Mouse (Mus musculus) thymus, postnatal 4 days (tissue): ENCODE measurements at regions not wholly inside any gene's neighbourhood (a gene's known extent, or its start where the extent isn't known, plus 50 kb on each side); places are given as distances from the start of the nearest gene placed in this dataset.

Source experiments
- DNase-seq: peaks from one replicate; pipeline ENCODE4 v3.0.0; 2021

DNA sequence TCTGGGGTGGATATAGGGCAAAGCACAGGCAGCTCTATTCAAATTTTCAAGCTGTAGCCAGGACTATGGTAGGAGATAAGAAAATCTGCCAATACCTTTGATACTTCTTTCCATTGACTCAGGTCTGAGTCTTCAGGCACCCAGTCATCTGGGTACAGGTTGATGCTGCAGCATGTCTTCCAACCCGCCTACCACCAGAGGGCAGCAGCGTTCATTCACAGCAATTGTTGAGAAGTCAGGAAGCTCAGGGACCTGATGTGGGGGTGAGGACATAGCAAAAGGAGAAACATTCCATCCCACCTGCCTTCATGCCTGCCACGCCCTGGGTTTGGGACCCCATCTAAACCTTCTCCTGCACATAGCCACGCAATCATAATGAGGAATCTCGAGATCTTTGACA, 118.2 kb upstream of the Gm21876 start:
- peak; percentile 73 for DNase-seq

DNA sequence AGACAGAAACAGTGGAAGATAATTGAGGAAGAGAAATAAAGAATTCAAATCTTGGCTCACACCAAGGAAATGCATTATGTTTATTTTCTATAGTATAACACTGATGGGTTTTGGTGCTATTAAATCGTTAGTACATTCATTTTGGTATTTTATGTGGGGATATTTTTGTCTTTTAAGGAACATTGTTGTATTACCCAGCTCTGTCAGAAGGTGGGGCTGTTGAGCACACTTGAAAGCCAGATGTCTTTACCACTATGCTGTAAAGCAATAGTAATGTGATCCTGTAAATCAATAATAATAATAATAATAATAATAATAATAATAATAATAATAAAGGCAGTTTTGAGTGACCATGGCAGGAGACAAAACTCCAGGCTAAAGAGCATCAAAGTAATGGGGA, 120.0 kb upstream of the Gm21876 start:
- DNase-seq: peak; percentile 5

DNA sequence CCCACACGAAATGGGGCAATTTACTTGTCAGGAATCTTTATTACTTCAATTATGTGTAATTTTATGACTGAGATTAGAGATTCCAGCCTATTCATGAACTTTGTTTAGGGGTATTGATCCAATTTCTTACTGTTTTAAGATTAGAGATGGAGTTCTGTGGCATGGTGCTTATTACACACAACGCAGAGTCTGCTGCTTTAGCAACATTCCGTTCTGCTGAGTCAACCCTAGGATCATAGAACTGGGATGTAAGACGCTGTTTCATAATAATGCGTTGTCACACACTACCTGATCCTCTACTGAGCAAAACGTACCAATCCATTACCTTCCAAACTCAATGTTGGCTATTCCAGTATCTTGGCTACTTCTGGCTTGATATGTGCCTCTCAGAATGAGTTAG, 121.9 kb upstream of the Gm21876 start:
- no peak for DNase-seq

DNA sequence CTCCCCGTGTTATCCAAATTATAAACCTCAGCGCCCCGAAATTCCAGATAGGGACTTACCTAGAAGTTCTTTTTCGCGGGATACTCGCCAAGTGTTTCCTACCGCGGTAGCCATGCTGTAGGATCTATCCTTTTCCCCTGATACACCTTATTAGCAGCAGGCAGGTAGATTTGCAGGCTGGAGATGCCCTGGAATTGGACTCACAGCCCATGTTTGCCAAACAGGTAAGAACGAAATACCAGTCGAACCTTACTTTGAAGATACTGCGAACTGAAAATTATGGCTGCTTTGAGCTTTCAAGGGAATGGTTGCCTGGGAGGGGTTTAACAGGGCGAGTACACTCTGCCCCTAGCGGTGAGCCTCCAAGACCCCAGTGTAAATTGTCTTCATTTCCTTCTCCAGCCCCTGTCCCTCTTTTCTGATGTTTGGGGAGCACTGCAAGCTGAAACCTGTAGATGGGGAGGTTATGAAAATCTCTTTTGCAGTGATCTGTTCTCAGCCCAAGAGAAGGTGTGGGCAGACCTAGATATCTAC, 149.8 kb upstream of the Agtr2 start:
- DNase-seq: peak; percentile 3

DNA sequence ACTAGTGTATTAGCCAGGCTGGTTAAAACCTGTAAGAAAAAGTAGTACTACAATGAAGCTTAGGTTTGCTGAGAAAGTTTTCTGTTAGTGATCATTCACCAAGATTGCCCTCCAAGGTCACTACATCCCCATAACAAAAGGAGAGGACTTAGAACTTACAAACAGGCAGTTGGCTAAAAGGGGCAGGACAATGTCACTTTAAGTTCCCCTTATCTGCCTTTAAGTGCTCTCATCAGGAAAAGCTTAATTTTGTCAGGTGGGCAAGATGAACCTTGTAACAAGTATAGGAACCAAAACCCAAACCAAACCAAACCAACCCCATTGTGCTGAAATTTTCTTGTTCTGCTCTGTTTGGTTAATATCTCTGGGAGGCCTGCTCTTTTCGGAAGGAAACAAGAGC, 139.9 kb upstream of the Agtr2 start:
- no peak for DNase-seq

DNA sequence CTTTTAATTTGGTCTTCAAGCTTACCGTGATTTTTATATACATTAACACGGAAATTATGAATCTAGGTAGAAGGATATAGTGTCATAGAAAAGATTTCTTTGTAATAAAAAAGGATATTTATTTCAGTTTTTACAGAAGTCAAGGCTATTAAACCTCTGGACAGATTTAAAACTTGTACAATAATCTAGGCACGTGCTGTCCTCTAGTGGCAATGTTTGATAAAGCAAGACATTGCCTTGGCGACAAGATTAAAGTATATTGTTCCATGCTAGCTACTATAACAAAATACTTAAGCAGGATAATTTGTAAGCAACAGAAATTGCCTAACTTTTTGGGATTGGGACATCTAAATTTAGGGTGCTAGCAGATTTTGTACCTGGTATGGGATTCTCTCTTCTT, 133.8 kb upstream of the Agtr2 start:
- DNase-seq: no peak

DNA sequence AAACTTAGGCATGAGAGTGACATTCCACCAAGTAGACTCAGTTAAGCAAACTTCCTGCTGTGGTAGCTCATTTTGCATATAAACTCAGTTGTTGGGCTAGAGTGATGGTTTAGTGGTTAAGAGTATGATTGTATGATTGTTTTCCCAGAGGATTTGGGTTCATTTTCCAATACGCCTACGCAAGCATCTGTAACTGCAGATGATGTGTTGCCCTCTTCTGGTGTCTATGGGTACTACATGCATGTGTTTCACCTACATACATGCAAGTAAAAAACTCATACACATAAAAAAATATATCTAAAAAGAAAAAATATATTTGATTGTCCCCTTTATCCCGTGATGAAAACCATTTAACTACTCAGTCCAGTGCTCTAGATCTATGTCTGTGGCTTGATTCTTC, 132.0 kb upstream of the Agtr2 start:
- no peak for DNase-seq

DNA sequence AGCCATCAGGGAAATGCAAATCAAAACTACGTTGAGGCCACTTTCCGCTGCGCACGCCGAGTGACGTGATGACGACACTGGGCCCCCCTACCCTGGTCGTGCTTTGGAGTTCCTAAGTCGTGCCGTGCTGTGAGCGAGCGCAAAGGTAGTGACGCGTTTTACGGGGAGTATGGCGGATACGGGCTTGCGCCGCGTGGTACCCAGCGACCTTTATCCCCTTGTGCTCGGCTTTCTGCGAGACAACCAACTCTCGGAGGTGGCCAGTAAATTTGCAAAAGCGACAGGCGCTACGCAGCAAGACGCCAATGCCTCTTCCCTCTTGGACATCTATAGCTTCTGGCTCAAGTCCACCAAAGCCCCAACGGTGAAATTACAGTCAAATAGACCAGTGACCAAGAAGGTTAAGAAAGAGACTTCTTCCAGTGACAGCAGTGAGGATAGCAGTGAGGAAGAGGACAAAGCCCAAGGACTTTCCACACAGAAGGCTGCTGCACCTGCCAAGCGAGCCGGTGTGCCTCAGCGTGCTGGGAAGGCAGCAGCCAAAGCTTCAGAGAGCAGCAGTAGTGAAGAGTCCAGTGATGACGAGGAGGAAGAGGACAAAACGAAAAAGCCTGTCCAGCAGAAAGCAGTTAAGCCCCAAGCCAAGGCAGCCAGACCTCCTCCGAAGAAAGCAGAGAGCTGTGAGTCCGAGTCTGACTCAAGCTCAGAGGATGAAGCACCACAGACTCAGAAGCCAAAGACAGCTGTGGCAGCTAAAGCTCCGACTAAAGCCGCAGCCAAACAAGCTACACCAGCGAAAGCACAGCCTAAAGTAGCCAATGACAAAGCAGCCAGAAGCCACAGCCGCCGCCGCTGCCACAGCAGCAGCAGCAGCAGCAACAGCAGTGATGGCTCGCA, 123.3 kb upstream of the Agtr2 start:
- peak; percentile 27 for DNase-seq

DNA sequence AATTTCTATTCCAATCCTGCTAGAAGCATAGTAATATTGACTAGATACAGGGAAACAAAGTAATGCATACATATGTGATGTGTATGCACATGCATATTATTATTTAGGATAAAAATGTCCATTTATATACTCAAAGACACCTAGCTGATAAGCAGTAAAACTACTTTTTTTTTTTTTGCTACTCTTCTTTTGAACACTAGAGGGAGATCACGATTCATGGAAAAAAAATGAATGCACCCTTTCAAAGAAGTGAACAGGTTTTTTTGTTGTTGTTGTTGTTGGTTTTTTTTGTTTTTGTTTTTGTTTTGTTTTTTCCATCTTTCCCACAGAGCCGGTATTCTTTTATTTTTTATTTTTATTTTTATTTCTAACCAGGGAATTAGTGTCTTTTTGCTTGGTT, 99.1 kb upstream of the Agtr2 start:
- no peak for DNase-seq

DNA sequence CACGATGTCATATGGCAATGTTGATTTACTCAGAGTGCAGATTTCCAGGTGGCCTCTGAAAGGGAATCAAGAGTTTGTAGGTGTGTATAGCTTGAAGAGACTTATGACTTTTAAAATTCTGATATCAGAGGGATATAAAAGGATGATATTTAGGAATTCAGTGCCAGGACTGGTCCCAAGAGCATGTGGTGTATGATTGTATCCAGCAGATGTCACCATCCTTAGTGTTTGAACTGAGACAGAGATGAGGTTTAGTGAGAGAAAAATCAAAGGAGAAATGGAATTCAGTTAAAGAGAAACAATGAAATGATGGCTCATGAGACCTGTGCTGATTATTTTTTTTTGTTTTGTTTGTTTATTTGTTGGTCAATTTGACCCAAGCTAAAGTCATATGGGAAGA, 94.4 kb upstream of the Agtr2 start:
- no peak for DNase-seq

DNA sequence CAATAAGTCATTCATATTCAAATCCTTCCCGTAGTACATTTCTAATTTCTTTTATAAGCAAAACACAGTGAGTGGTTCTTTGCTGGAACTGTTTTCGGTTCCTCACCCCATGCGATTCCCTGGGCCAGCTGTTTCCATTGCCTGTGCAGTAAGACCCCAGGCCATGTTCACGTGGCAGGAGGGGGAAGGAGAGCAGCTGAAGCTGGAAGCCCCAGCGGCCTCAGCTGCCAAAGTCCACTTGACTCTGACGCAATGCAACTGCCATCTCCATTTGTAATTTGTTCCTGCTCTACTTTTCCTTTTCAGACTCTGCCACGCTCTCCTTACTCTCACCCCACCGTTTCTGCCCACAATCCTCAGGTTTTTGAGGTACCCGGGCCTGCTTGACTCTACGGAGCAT, 91.1 kb upstream of the Agtr2 start:
- no peak for DNase-seq

DNA sequence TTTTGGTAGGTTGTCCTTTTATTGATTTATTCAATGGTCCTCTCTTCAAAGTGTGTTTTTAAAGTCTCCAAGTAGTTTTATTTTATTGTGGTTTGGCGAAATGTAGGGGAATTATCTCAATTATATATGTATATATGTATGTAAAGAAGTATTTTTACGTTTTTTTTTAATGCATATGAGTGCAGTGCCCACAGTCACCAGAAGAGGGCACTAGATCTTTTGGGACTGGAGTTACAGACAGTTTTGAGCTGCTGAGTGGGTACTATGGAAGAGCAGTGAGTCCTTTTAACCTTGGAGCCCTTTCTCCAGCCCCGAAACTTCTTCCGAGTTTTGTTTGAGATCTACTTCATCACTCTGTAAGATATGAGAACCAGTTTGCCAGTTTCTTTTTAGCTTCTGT, 59.5 kb upstream of the Agtr2 start:
- peak; percentile 8 for DNase-seq

DNA sequence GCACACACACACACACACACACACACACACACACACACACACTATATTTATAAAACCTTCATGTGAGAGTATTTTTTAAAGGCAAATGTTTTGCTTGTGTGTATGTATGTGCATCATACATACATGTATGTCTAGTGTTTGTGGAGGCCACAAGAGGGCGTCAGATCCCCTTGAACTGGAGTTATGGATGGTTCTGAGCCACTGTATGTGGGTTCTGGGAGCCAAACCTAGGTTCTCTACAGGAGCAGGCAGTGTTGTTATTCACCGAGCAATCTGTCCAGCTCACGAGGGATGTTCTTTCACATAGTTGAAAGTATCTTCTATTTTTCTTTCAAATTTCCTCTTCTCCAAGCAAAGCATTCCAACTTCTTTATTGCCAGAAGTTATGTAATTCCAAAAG, 56.3 kb upstream of the Agtr2 start:
- no peak for DNase-seq

DNA sequence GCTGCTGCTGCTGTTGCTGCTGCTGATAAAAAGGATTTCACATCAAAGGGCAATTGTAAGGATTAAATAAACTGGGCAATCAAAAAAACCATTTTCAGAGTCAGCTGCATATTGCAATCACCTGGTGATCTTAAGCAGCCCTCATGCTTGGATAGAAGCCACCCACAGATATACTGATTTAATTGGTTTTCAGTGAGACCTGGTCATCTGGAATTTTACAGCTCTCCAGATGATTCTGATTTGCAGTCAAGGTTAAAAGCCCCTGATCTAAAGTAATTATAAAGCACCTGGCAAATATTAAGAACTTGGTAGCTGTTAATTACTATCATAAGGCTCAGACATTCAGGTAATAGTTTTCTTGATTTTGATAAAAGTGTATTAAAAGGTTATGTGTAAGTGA, 50.8 kb upstream of the Agtr2 start:
- no peak for DNase-seq
